Mouse (Mus musculus): ENCODE results near the gene Thap4. TPM values are rescaled to one million over a fixed set of nuclear protein-coding genes. Genes with fewer than 3 reads are reported as not detected.

The Thap4 gene
- total RNA-seq, 1 experiment from 2014 or later, result 25.1 TPM

- ATAC-seq (replicated peaks in 1 of 2; ENCODE audit: insufficient read depth in 1 of 2, low FRiP score in 2 of 2, low TSS enrichment in 1 of 2, low read depth in 1 of 2, poor library complexity in 2 of 2, severe bottlenecking in 2 of 2), result no peak
These were observed 51.1 kb downstream of the Thap4 start for GRCm38 (mm10) chr1:93703472-93704048.

- ATAC-seq (replicated peaks in 1 of 2; ENCODE audit: insufficient read depth in 1 of 2, low FRiP score in 2 of 2, low TSS enrichment in 1 of 2, low read depth in 1 of 2, poor library complexity in 2 of 2, severe bottlenecking in 2 of 2), result no peak
These were observed 52.6 kb downstream of the Thap4 start for GRCm38 (mm10) chr1:93702106-93702505.

GRCm38 (mm10) chr1:93699159-93699558 lies 55.5 kb downstream of the Thap4 start:
- ATAC-seq (replicated peaks in 1 of 2; ENCODE audit: insufficient read depth in 1 of 2, low FRiP score in 2 of 2, low TSS enrichment in 1 of 2, low read depth in 1 of 2, poor library complexity in 2 of 2, severe bottlenecking in 2 of 2), result no peak

GRCm38 (mm10) chr1:93697317-93697716 lies 57.3 kb downstream of the Thap4 start:
- no peak for ATAC-seq (replicated peaks in 1 of 2; ENCODE audit: insufficient read depth in 1 of 2, low FRiP score in 2 of 2, low TSS enrichment in 1 of 2, low read depth in 1 of 2, poor library complexity in 2 of 2, severe bottlenecking in 2 of 2)

GRCm38 (mm10) chr1:93694966-93695365 lies 59.7 kb downstream of the Thap4 start:
- no peak for ATAC-seq (replicated peaks in 1 of 2; ENCODE audit: insufficient read depth in 1 of 2, low FRiP score in 2 of 2, low TSS enrichment in 1 of 2, low read depth in 1 of 2, poor library complexity in 2 of 2, severe bottlenecking in 2 of 2)

- no peak for ATAC-seq (replicated peaks in 1 of 2; ENCODE audit: insufficient read depth in 1 of 2, low FRiP score in 2 of 2, low TSS enrichment in 1 of 2, low read depth in 1 of 2, poor library complexity in 2 of 2, severe bottlenecking in 2 of 2)
These were observed 60.7 kb downstream of the Thap4 start for GRCm38 (mm10) chr1:93693943-93694342.

GRCm38 (mm10) chr1:93693502-93693901 lies 61.2 kb downstream of the Thap4 start:
- no peak for ATAC-seq (replicated peaks in 1 of 2; ENCODE audit: insufficient read depth in 1 of 2, low FRiP score in 2 of 2, low TSS enrichment in 1 of 2, low read depth in 1 of 2, poor library complexity in 2 of 2, severe bottlenecking in 2 of 2)

- ATAC-seq (replicated peaks in 1 of 2; ENCODE audit: insufficient read depth in 1 of 2, low FRiP score in 2 of 2, low TSS enrichment in 1 of 2, low read depth in 1 of 2, poor library complexity in 2 of 2, severe bottlenecking in 2 of 2), result no peak
These were observed 61.9 kb downstream of the Thap4 start for GRCm38 (mm10) chr1:93692773-93693172.

GRCm38 (mm10) chr1:93691786-93692357 lies 62.8 kb downstream of the Thap4 start:
- ATAC-seq (replicated peaks in 1 of 2; ENCODE audit: insufficient read depth in 1 of 2, low FRiP score in 2 of 2, low TSS enrichment in 1 of 2, low read depth in 1 of 2, poor library complexity in 2 of 2, severe bottlenecking in 2 of 2), result peak; percentile 52 to 66

- ATAC-seq (replicated peaks in 1 of 2; ENCODE audit: insufficient read depth in 1 of 2, low FRiP score in 2 of 2, low TSS enrichment in 1 of 2, low read depth in 1 of 2, poor library complexity in 2 of 2, severe bottlenecking in 2 of 2), result no peak
These were observed 63.6 kb downstream of the Thap4 start for GRCm38 (mm10) chr1:93691106-93691505.

- ATAC-seq (replicated peaks in 1 of 2; ENCODE audit: insufficient read depth in 1 of 2, low FRiP score in 2 of 2, low TSS enrichment in 1 of 2, low read depth in 1 of 2, poor library complexity in 2 of 2, severe bottlenecking in 2 of 2), result no peak
These were observed 64.7 kb downstream of the Thap4 start for GRCm38 (mm10) chr1:93689901-93690496.

- ATAC-seq (replicated peaks in 1 of 2; ENCODE audit: insufficient read depth in 1 of 2, low FRiP score in 2 of 2, low TSS enrichment in 1 of 2, low read depth in 1 of 2, poor library complexity in 2 of 2, severe bottlenecking in 2 of 2), result no peak
These were observed 66.5 kb downstream of the Thap4 start for GRCm38 (mm10) chr1:93688154-93688553.

- no peak for ATAC-seq (replicated peaks in 1 of 2; ENCODE audit: insufficient read depth in 1 of 2, low FRiP score in 2 of 2, low TSS enrichment in 1 of 2, low read depth in 1 of 2, poor library complexity in 2 of 2, severe bottlenecking in 2 of 2)
These were observed 67.7 kb downstream of the Thap4 start for GRCm38 (mm10) chr1:93686961-93687320.

GRCm38 (mm10) chr1:93686245-93686960 lies 68.3 kb downstream of the Thap4 start:
- peak; percentile 77 to 83 for ATAC-seq (replicated peaks in 1 of 2; ENCODE audit: insufficient read depth in 1 of 2, low FRiP score in 2 of 2, low TSS enrichment in 1 of 2, low read depth in 1 of 2, poor library complexity in 2 of 2, severe bottlenecking in 2 of 2)

GRCm38 (mm10) chr1:93685401-93686244 lies 69.0 kb downstream of the Thap4 start, which contains the start of gene Bok:
Gene Bok, plus strand, starts transcription at chr1:93685660.
- ATAC-seq (replicated peaks in 1 of 2; ENCODE audit: insufficient read depth in 1 of 2, low FRiP score in 2 of 2, low TSS enrichment in 1 of 2, low read depth in 1 of 2, poor library complexity in 2 of 2, severe bottlenecking in 2 of 2), result peak; percentile 19 to 27; a peak in 1 of 4 replicates

GRCm38 (mm10) chr1:93679889-93680568 lies 74.6 kb downstream of the Thap4 start:
- peak; percentile 85 to 88 for ATAC-seq (replicated peaks in 1 of 2; ENCODE audit: insufficient read depth in 1 of 2, low FRiP score in 2 of 2, low TSS enrichment in 1 of 2, low read depth in 1 of 2, poor library complexity in 2 of 2, severe bottlenecking in 2 of 2)

GRCm38 (mm10) chr1:93678386-93678785 lies 76.3 kb downstream of the Thap4 start:
- ATAC-seq (replicated peaks in 1 of 2; ENCODE audit: insufficient read depth in 1 of 2, low FRiP score in 2 of 2, low TSS enrichment in 1 of 2, low read depth in 1 of 2, poor library complexity in 2 of 2, severe bottlenecking in 2 of 2), result no peak

Data from hematopoietic stem cell, adult 5-6 weeks (primary cell).